Mouse (Mus musculus) thymus, postnatal 4 days (tissue): ENCODE data around the gene Defa37.
"Not testable (repeated sequence)": the region's sequence is repeated elsewhere in the genome, so short reads cannot be mapped to it uniquely, and the experiment has no call there.

Experiments
- DNase-seq: peaks from one replicate; pipeline ENCODE4 v3.0.0; 2021

The Defa37 gene

GRCm38 (mm10) chr8:21565086-21565485 is at the start of gene Defa37:
Gene Defa37 (plus strand): TSS chr8:21565386.
- DNase-seq, result not testable (repeated sequence)

DNA sequence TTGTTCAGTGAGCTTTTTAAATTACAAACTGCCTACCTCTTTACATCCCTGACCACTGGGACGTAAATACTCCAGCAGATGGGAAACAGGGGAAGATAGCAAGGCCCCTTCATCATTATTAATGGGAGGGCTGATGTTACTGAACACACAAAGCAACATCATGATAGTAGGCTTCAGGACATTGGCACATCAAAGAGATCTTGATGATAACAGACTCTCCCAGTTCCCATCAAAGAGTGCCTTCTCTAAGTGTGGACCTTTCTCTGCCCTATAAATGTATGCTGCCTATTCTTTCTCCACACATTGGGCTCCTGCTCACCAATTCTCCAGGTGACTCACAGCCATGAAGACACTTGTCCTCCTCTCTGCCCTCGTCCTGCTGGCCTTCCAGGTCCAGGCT is 36.5 kb upstream of the Defa37 start, which contains the start of gene Defa32:
TSS of gene Defa32 (plus strand) at position 301 of the 400 bp plus-strand sequence.
- not testable (repeated sequence) for DNase-seq

DNA sequence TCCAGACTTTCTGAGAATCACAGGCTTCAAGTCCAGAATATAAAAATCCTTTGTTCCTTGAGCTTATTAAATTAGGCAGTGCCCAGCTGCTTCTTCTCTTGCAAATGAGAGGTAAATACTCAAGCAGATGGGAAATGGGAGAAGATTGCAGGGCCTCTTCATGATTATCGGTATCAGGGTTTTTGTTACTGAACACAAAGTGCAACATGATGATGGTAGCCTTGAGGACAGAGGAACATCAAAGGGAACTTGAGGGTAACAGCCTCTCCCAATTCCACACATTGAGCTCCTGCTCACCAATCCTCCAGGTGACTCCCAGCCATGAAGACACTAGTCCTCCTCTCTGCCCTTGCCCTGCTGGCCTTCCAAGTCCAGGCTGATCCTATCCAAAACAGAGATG is 17.5 kb downstream of the Defa37 start, which contains the start of gene Defa28:
TSS of gene Defa28 (plus strand) at position 301 of the 400 bp plus-strand sequence.
- not testable (repeated sequence) for DNase-seq

DNA sequence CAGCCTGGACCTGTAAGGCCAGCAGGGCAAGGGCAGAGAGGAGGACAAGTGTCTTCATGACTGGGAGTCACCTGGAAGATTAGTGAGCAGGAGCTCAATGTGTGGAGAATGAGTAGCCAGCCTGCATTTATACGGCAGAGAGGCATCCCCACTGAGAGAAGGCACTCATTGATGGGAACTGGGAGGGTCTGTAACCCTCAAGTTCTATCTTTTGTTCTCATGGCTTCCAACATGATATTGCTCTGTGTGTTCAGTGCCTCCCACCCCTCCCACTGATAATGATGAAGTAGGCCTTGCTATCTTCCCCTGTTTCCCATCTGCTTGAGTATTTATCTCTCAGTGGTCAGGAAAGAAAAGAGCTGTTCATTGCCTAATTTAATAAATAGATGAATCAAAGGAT is 29.2 kb downstream of the Defa37 start, which contains the start of gene Gm7861:
TSS of gene Gm7861 (minus strand) at position 101 of the 400 bp plus-strand sequence.
- DNase-seq, result not testable (repeated sequence)
